Comparison of ENCODE assay signal across 8 mouse cellular contexts in the genomic region with DNA sequence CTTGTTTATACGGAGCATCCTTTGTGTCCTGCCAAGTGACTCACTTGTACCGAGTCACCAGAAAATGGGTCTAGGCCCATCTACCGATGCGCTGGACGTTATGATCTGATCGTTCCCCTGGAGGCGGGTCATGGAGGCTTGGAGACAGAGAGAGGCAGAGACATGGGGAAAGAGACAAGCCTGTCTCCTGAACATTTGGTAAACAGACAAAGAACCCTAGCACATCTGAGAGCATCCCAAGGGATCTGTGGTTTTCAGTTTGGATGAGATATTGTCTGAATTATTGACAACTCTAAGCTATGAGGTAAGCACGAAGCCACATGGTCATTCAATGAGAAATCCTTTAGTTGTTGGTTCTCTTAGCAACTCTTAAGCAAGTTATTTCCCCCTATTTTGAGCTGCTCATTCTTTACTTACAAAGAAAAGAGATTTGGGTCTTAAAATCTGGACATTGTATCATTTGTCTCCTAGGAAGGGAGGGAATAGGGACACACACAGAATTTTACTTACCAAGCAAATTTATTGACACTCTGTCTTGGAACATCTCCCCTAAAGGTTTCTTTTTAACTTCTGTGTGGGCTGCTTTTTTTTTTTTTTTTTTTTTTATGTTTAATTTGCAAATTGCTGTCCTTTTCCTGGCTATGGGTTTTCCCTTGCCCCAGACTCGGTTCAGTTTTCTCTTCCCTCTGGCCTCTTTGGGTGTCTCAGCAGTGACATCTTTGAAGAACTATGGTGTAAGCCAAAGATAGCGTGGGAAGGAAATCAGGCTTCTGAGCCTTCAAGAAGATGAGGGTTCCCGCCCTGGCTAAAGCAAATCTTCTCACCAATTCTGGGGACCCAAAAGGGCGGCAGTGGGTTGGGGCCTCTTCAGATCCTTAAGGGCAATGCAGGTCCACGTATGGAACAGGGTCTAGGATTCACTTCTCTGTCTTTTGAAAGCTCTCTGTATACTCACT. TPM values are rescaled to one million over a fixed set of nuclear protein-coding genes. Genes with fewer than 3 reads are reported as not detected.
DNase-seq lines count a peak whose midpoint lies in the region; ATAC-seq lines count a peak whose summit lies in the region.

No protein-coding gene starts in this region.

- H3K4me2 ChIP-seq in lung, embryonic 16.5 days (ENCODE audit: low read depth, low read length), result peak overlapping the region; percentile 72
- H3K4me2 ChIP-seq in heart, embryonic 12.5 days, result peak overlapping the region; percentile 76
- peak overlapping the region; percentile 88 for H3K4me2 ChIP-seq in liver, embryonic 15.5 days

- no peaks in the 10 kb centered on the region for H3K9me3 ChIP-seq in lung, embryonic 16.5 days (ENCODE audit: control insufficient read depth, low read length)
- H3K9me3 ChIP-seq in heart, embryonic 12.5 days (replicated peaks), result no peaks in the 10 kb centered on the region
- H3K9me3 ChIP-seq in liver, embryonic 15.5 days (replicated peaks), result no peaks in the 10 kb centered on the region

- no peaks in the 10 kb centered on the region for H3K36me3 ChIP-seq in lung, embryonic 16.5 days (ENCODE audit: control insufficient read depth, insufficient read depth, low read length)
- peaks cover 4% of the 10 kb centered on the region; the same call in 1 of the 2 replicates for H3K36me3 ChIP-seq in heart, embryonic 12.5 days
- no peaks in the 10 kb centered on the region for H3K36me3 ChIP-seq in liver, embryonic 15.5 days (replicated peaks)

- H3K27me3 ChIP-seq in lung, embryonic 16.5 days (ENCODE audit: control insufficient read depth, insufficient read depth, low read depth, low read length), result no peaks in the 10 kb centered on the region
- H3K27me3 ChIP-seq in heart, embryonic 12.5 days (replicated peaks), result no peaks in the 10 kb centered on the region
- H3K27me3 ChIP-seq in liver, embryonic 15.5 days, result no peaks in the 10 kb centered on the region; the same call in 1 of the 2 replicates

- 61% methylated on average over 13 of the region's 13 CpGs for WGBS in lung, embryonic 16.5 days
- 66% methylated on average over 13 of the region's 13 CpGs for whole genome bisulfite sequencing in heart, embryonic 12.5 days
- WGBS in liver, embryonic 15.5 days (ENCODE audit: insufficient replicate concordance), result 53% methylated on average over 13 of the region's 13 CpGs

- peak overlapping the region; percentile 79 for H3K27ac ChIP-seq in lung, embryonic 16.5 days (ENCODE audit: low read length)
- H3K27ac ChIP-seq in heart, embryonic 12.5 days (ENCODE audit: poor library complexity, severe bottlenecking), result peak overlapping the region; percentile 87
- peak overlapping the region; percentile 42; the same call in 1 of the 2 replicates for H3K27ac ChIP-seq in liver, embryonic 15.5 days (replicated peaks)

- peak; percentile 19; the same call in 1 of the 2 replicates for ATAC-seq in lung, embryonic 16.5 days (ENCODE audit: low read depth)
- no peak for ATAC-seq in heart, embryonic 12.5 days (ENCODE audit: insufficient number of reproducible peaks, low FRiP score)
- ATAC-seq in liver, embryonic 15.5 days (ENCODE audit: insufficient read depth), result no peak

- peaks cover 21% of the 10 kb centered on the region for H3K4me1 ChIP-seq in lung, embryonic 16.5 days (replicated peaks; ENCODE audit: control insufficient read depth, insufficient read depth, low read length)
- H3K4me1 ChIP-seq in heart, embryonic 12.5 days (replicated peaks), result peaks cover 42% of the 10 kb centered on the region
- H3K4me1 ChIP-seq in liver, embryonic 15.5 days (replicated peaks), result peaks cover 39% of the 10 kb centered on the region

- peak overlapping the region; percentile 82 for H3K9ac ChIP-seq in lung, embryonic 16.5 days (ENCODE audit: low read length)
- H3K9ac ChIP-seq in heart, embryonic 12.5 days, result peak overlapping the region; percentile 95; the same call in 1 of the 2 replicates
- H3K9ac ChIP-seq in liver, embryonic 15.5 days, result peak overlapping the region; percentile 76; the same call in 1 of the 2 replicates

- DNase-seq in lung, adult 18-20 months, result no peak
- DNase-seq in c-Kit-positive CD71-positive TER-119-negative erythroid progenitor cells, embryonic 14.5 days (ENCODE audit: low read depth), result peak; percentile 24
- no peak for DNase-seq in urinary bladder, postnatal 14 days (ENCODE audit: low spot score)
- no peak for DNase-seq in urinary bladder, postnatal 25 days (ENCODE audit: low spot score)
- DNase-seq in frontal cortex, postnatal 14 days (ENCODE audit: low spot score in 2 of 2), result no peak

- peak overlapping the region; percentile 80 for H3K4me3 ChIP-seq in lung, embryonic 16.5 days (ENCODE audit: low read length)
- peak overlapping the region; percentile 82 for H3K4me3 ChIP-seq in heart, embryonic 12.5 days
- peak overlapping the region; percentile 66 for H3K4me3 ChIP-seq in liver, embryonic 15.5 days (replicated peaks)

RNA-seq across cellular contexts. Expression of a gene that starts 0.7 kb away (rescaled TPM):
- 16.8 and 19.2 TPM in 2 replicates for polyA plus RNA-seq in lung, embryonic 16.5 days (2015; fragmentation: Nextera tagmentation; extraction: Ambion mirVana)
- 48.3 and 54.0 TPM in 2 replicates for polyA plus RNA-seq in heart, embryonic 12.5 days (2016; fragmentation: Nextera tagmentation; extraction: Ambion mirVana)
- 4.9 and 5.7 TPM in 2 replicates for polyA plus RNA-seq in liver, embryonic 15.5 days (2015; fragmentation: Nextera tagmentation; extraction: Ambion mirVana)
